Mouse (Mus musculus) liver, postnatal 0 days (tissue): ENCODE measurements around the gene Mxd4. TPM values are rescaled to one million over a fixed set of nuclear protein-coding genes. Genes with fewer than 3 reads are reported as not detected.

Experiments
- ATAC-seq: fragments of 200-750 bp; cut with Nextera tagmentation; 2 replicates; pipeline ENCODE4 v1.8.0; 2017; ENCODE audit warnings: mild to moderate bottlenecking, moderate library complexity
- DNase-seq: peaks from one replicate; pipeline ENCODE4 v3.0.0-alpha.2; 2016
- H3K27ac ChIP-seq: fragments of 300-500 bp; sonication (generic); 2 replicates; pipeline ENCODE4 v1.5.1; 2014; ENCODE audit warnings: antibody characterized with exemption, moderate library complexity, mild to moderate bottlenecking, low read depth
- H3K27me3 ChIP-seq: fragments of 300-500 bp; sonication (generic); 2 replicates; pipeline ENCODE4 v1.6.1; 2014; ENCODE audit warnings: low read length, control low read depth, mixed read lengths; ENCODE audit not compliant: insufficient read depth
- H3K36me3 ChIP-seq: fragments of 300-500 bp; sonication (generic); replicated peaks from 2 replicates; pipeline ENCODE4 v1.6.1; 2014; ENCODE audit warnings: mild to moderate bottlenecking, control low read depth, low read length, moderate library complexity, mixed read lengths; ENCODE audit not compliant: insufficient read depth
- H3K4me1 ChIP-seq: fragments of 300-500 bp; sonication (generic); 2 replicates; pipeline ENCODE4 v1.6.1; 2014; ENCODE audit warnings: antibody characterized with exemption, mild to moderate bottlenecking, control low read depth; ENCODE audit not compliant: insufficient read depth
- H3K4me2 ChIP-seq: fragments of 300-500 bp; sonication (generic); 2 replicates; pipeline ENCODE4 v1.6.1; 2014; ENCODE audit warnings: low read depth, mild to moderate bottlenecking, low read length, moderate library complexity, mixed read lengths
- H3K4me3 ChIP-seq: fragments of 300-500 bp; sonication (generic); 2 replicates; pipeline ENCODE4 v1.5.1; 2014; ENCODE audit warnings: low read depth, low read length
- H3K9ac ChIP-seq: fragments of 300-500 bp; sonication (generic); replicated peaks from 2 replicates; pipeline ENCODE4 v1.6.1; 2014; ENCODE audit warnings: mild to moderate bottlenecking, moderate library complexity
- H3K9me3 ChIP-seq: fragments of 300-500 bp; sonication (generic); 2 replicates; pipeline ENCODE4 v1.6.1; 2016; ENCODE audit warnings: mild to moderate bottlenecking, control low read depth, low read length, mixed read lengths
- CTCF ChIP-seq: sonication (generic); IDR thresholded peaks from 2 replicates; pipeline ENCODE4 v1.5.1; 2016; ENCODE audit warnings: antibody characterized with exemption, low read depth
- EP300 ChIP-seq: IDR thresholded peaks from 2 replicates; pipeline ENCODE4 v1.6.1; 2016; ENCODE audit warnings: antibody characterized with exemption, low read depth, mild to moderate bottlenecking
- WGBS: fragments of 180-500 bp; shearing (Covaris S2); extraction: QIAGEN DNeasy Blood & Tissue Kit; methylation state at CpG from one replicate; pipeline ENCODE4 v1.1.7; 2014; ENCODE audit not compliant: insufficient replicate concordance; 5-methylcytosine and 5-hydroxymethylcytosine counted together
- polyA plus RNA-seq: library from polyadenylated mRNA; unstranded; fragments of >200 nt; fragmentation: Nextera tagmentation; extraction: Ambion mirVana; gene quantifications from 2 replicates; pipeline ENCODE4 v1.2.1, GENCODE M21; 2015

Gene Mxd4
- polyA plus RNA-seq, 1 experiment from 2014 or later = 9.4 TPM

- no peak for TF ChIP-seq CTCF
- TF ChIP-seq EP300 = no peak
- ATAC-seq = no peak
- no peak for DNase-seq
- Histone ChIP-seq H3K4me3 (no peak overlapping the region), H3K9me3 (no peaks in the 10 kb centered on the region), H3K4me2 (no peak overlapping the region), H3K27me3 (no peaks in the 10 kb centered on the region), H3K4me1 (0 out of 2 replicates have a peak, but pooled peaks cover 5% of the 10 kb centered on the region), H3K36me3 (no peaks in the 10 kb centered on the region), H3K9ac (no peak overlapping the region), H3K27ac (no peak overlapping the region)
- 64% methylated on average over 9 of the region's 9 CpGs for WGBS
Measured at GRCm38 (mm10) chr5:34217756-34218155, 30.2 kb upstream of the Mxd4 start.

GRCm38 (mm10) chr5:34216025-34216424, 28.5 kb upstream of the Mxd4 start:
- Histone ChIP-seq H3K27me3 (no peaks in the 10 kb centered on the region), H3K27ac (no peak overlapping the region), H3K9me3 (no peaks in the 10 kb centered on the region), H3K4me2 (no peak overlapping the region), H3K9ac (no peak overlapping the region), H3K36me3 (no peaks in the 10 kb centered on the region), H3K4me1 (0 out of 2 replicates have a peak, but pooled peaks cover 5% of the 10 kb centered on the region), H3K4me3 (no peak overlapping the region)
- DNase-seq = no peak
- no peak for TF ChIP-seq CTCF
- no peak for TF ChIP-seq EP300
- 75% methylated on average over 7 of the region's 7 CpGs for WGBS
- no peak for ATAC-seq

- Histone ChIP-seq H3K27ac (no peak overlapping the region), H3K9ac (no peak overlapping the region), H3K4me1 (0 out of 2 replicates have a peak, but pooled peaks cover under 1% of the 10 kb centered on the region), H3K4me3 (no peak overlapping the region), H3K27me3 (no peaks in the 10 kb centered on the region), H3K4me2 (no peak overlapping the region), H3K9me3 (no peaks in the 10 kb centered on the region), H3K36me3 (no peaks in the 10 kb centered on the region)
- ATAC-seq (no peak), DNase-seq (no peak)
- TF ChIP-seq EP300 = no peak
- 61% methylated on average over 8 of the region's 8 CpGs for WGBS
Measured at GRCm38 (mm10) chr5:34213659-34214058, 26.1 kb upstream of the Mxd4 start.

- Histone ChIP-seq H3K4me1 (no peaks in the 10 kb centered on the region), H3K4me2 (no peak overlapping the region), H3K36me3 (no peaks in the 10 kb centered on the region), H3K9me3 (no peaks in the 10 kb centered on the region), H3K4me3 (no peak overlapping the region), H3K27ac (no peak overlapping the region), H3K27me3 (no peaks in the 10 kb centered on the region), H3K9ac (no peak overlapping the region)
- ATAC-seq (peak; percentile 84), DNase-seq (peak; percentile 78)
- TF ChIP-seq EP300 (no peak), CTCF (peak; percentile 98)
- 3% methylated on average over 1 of the region's 1 CpGs for WGBS
Measured at GRCm38 (mm10) chr5:34210279-34210678, 22.8 kb upstream of the Mxd4 start.

- ATAC-seq (no peak), DNase-seq (no peak)
- WGBS = 34% methylated on average over 3 of the region's 3 CpGs
- no peak overlapping the region for H3K4me3 ChIP-seq
- no peaks in the 10 kb centered on the region for H3K27me3 ChIP-seq
- no peaks in the 10 kb centered on the region for H3K36me3 ChIP-seq
- H3K27ac ChIP-seq = no peak overlapping the region
- H3K4me2 ChIP-seq = no peak overlapping the region
- H3K4me1 ChIP-seq = no peaks in the 10 kb centered on the region
- no peaks in the 10 kb centered on the region for H3K9me3 ChIP-seq
- no peak overlapping the region for H3K9ac ChIP-seq
- TF ChIP-seq CTCF = no peak
- no peak for TF ChIP-seq EP300
Measured at GRCm38 (mm10) chr5:34207503-34207902, 20.0 kb upstream of the Mxd4 start.

GRCm38 (mm10) chr5:34205788-34206187, 18.3 kb upstream of the Mxd4 start:
- H3K4me1 ChIP-seq = no peaks in the 10 kb centered on the region
- no peak overlapping the region for H3K9ac ChIP-seq
- H3K27ac ChIP-seq = no peak overlapping the region
- ATAC-seq (no peak), DNase-seq (no peak)
- TF ChIP-seq CTCF = no peak
- no peak for TF ChIP-seq EP300
- WGBS = 48% methylated on average over 2 of the region's 2 CpGs
- H3K4me2 ChIP-seq = no peak overlapping the region
- H3K36me3 ChIP-seq = no peaks in the 10 kb centered on the region
- no peaks in the 10 kb centered on the region for H3K27me3 ChIP-seq
- no peaks in the 10 kb centered on the region for H3K9me3 ChIP-seq
- no peak overlapping the region for H3K4me3 ChIP-seq

GRCm38 (mm10) chr5:34204911-34205310, 17.4 kb upstream of the Mxd4 start:
- H3K9me3 ChIP-seq = no peaks in the 10 kb centered on the region
- H3K9ac ChIP-seq = no peak overlapping the region
- no peak overlapping the region for H3K4me2 ChIP-seq
- 58% methylated on average over 2 of the region's 2 CpGs for WGBS
- no peaks in the 10 kb centered on the region for H3K4me1 ChIP-seq
- H3K36me3 ChIP-seq = no peaks in the 10 kb centered on the region
- H3K4me3 ChIP-seq = no peak overlapping the region
- no peaks in the 10 kb centered on the region for H3K27me3 ChIP-seq
- H3K27ac ChIP-seq = no peak overlapping the region
- ATAC-seq = no peak
- DNase-seq = no peak
- TF ChIP-seq CTCF (no peak), EP300 (no peak)
